Mouse (Mus musculus) heart, postnatal 0 days (tissue): Measurements from ENCODE around the gene Pacsin2. TPM values are rescaled to one million over a fixed set of nuclear protein-coding genes. Genes with fewer than 3 reads are reported as not detected.
A peak's percentile ranks its signal among the peaks of the same experiment; 100 is the strongest.

ENCODE experiments used
- ATAC-seq: fragments of 200-750 bp; cut with Nextera tagmentation; 2 replicates; pipeline ENCODE4 v1.8.0; 2017; ENCODE audit warnings: low read depth, moderate number of reproducible peaks, moderate library complexity; ENCODE audit not compliant: insufficient read depth
- DNase-seq: peaks from one replicate; pipeline ENCODE4 v3.0.0-alpha.2; 2016; ENCODE audit warnings: low spot score
- H3K27ac ChIP-seq: fragments of 300-500 bp; sonication (generic); 2 replicates; pipeline ENCODE4 v1.5.1; 2014; ENCODE audit warnings: low read depth, mild to moderate bottlenecking
- H3K27me3 ChIP-seq: fragments of 300-500 bp; sonication (generic); 2 replicates; pipeline ENCODE4 v1.6.1; 2014; ENCODE audit warnings: low read length, mixed read lengths; ENCODE audit not compliant: control insufficient read depth, insufficient read depth
- H3K36me3 ChIP-seq: fragments of 300-500 bp; sonication (generic); replicated peaks from 2 replicates; pipeline ENCODE4 v1.6.1; 2014; ENCODE audit warnings: low read length, mixed read lengths; ENCODE audit not compliant: control insufficient read depth, insufficient read depth
- H3K4me1 ChIP-seq: fragments of 300-500 bp; sonication (generic); 2 replicates; pipeline ENCODE4 v1.6.1; 2014; ENCODE audit warnings: antibody characterized with exemption; ENCODE audit not compliant: control insufficient read depth, insufficient read depth
- H3K4me2 ChIP-seq: fragments of 300-500 bp; sonication (generic); 2 replicates; pipeline ENCODE4 v1.6.1; 2014; ENCODE audit warnings: low read depth, mild to moderate bottlenecking, low read length, moderate library complexity
- H3K4me3 ChIP-seq: fragments of 300-500 bp; sonication (generic); 2 replicates; pipeline ENCODE4 v1.5.1; 2014; ENCODE audit warnings: low read depth, low read length
- H3K9ac ChIP-seq: fragments of 300-500 bp; sonication (generic); replicated peaks from 2 replicates; pipeline ENCODE4 v1.6.1; 2014; ENCODE audit warnings: low read depth, low read length, mixed read lengths
- H3K9me3 ChIP-seq: fragments of 300-500 bp; sonication (generic); replicated peaks from 2 replicates; pipeline ENCODE4 v1.6.1; 2016; ENCODE audit warnings: low read length; ENCODE audit not compliant: control insufficient read depth
- CTCF ChIP-seq: IDR thresholded peaks from 2 replicates; pipeline ENCODE4 v1.5.1; 2016; ENCODE audit warnings: antibody characterized with exemption, control low read depth, low read depth
- EP300 ChIP-seq: IDR thresholded peaks from 2 replicates; pipeline ENCODE4 v1.6.1; 2016; ENCODE audit warnings: antibody characterized with exemption, low read depth
- WGBS: fragments of 180-500 bp; shearing (Covaris S2); extraction: QIAGEN DNeasy Blood & Tissue Kit; methylation state at CpG from one replicate; pipeline ENCODE4 v1.1.7; 2014; 5-methylcytosine and 5-hydroxymethylcytosine counted together
- polyA plus RNA-seq: library from polyadenylated mRNA; unstranded; fragments of >200 nt; fragmentation: Nextera tagmentation; extraction: Ambion mirVana; gene quantifications from 2 replicates; pipeline ENCODE4 v1.2.1, GENCODE M21; 2015
- total RNA-seq: library from RNA; depleted of rRNA; stranded (reverse); fragments of >200 nt; gene quantifications from 2 replicates; pipeline ENCODE4 v1.2.3, GENCODE M21; 2014; ENCODE audit warnings: low replicate concordance

The Pacsin2 gene
- total and polyA plus RNA-seq, 2 experiments from 2014 or later, result 63.3 to 78.0 TPM

DNA sequence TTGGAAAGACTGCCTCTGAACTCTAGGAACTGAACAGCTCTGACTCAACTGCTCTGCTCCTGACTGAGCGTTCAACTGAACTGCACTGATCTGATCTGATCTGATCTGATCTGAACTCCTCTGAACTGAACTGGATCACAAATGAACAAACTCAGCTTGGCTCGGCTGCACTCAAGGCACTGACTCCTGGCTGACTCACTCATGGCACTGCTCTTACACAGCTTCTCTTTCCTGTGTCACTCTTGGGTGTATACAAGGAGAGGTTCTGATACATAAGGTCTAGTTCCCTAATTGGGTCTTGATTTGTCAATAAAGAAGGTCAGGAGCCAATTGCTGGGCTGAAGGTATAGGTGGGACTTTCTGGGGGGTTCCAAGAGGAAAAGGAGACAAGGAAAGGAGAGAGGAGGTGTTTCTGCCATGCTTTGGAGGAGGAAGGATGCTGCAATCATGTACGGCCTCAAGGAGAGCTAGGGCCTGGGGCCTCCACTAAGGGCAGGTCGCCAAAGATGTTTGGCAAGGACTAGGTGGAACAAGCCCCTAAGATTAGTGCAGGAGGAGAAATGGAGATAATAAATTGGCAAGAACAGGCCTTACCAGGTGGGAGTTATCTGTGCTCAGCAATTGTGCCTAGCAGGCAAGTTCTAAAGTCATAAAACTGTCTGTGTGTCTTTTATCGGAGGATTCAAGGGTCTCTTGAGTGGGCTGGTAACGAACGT lies 29.6 kb upstream of the Pacsin2 start:
- DNase-seq, result no peak
- Histone ChIP-seq H3K27ac (no peak overlapping the region), H3K4me2 (no peak overlapping the region), H3K4me3 (no peak overlapping the region), H3K9ac (no peak overlapping the region), H3K27me3 (no peaks in the 10 kb centered on the region), H3K36me3 (peaks cover 37% of the 10 kb centered on the region), H3K4me1 (no peaks in the 10 kb centered on the region), H3K9me3 (no peaks in the 10 kb centered on the region)
- 59% methylated on average over 7 of the region's 7 CpGs for WGBS
- TF ChIP-seq CTCF (no peak), EP300 (no peak)
- no peak for ATAC-seq

GRCm38 (mm10) chr15:83491891-83492290 lies 27.5 kb upstream of the Pacsin2 start:
- WGBS, result 52% methylated on average over 5 of the region's 5 CpGs
- Histone ChIP-seq H3K4me2 (no peak overlapping the region), H3K36me3 (peaks cover 21% of the 10 kb centered on the region), H3K9me3 (no peaks in the 10 kb centered on the region), H3K4me3 (no peak overlapping the region), H3K27me3 (no peaks in the 10 kb centered on the region), H3K4me1 (0 out of 2 replicates have a peak, but pooled peaks cover 6% of the 10 kb centered on the region), H3K9ac (no peak overlapping the region), H3K27ac (no peak overlapping the region)
- no peak for TF ChIP-seq EP300
- TF ChIP-seq CTCF, result no peak
- DNase-seq (no peak), ATAC-seq (no peak)

DNA sequence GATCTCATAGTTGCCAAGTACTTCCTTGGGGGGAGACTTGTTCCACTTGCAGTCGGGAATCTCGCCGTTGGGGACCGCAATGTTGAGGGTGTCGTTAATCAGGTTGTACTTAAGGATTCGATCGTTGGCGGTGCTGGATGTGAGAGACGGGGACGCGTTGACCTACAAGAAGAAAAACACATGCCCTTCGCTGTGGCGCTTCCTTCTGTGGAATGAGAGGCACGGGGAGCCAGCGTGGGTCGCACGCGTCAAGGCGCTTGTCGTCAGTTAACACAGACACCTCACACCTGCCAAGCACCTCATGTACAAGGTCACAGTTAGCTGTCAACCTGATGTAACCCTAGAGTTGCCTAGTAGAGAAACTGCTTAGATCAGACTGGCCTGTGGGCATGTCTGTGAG lies 25.1 kb upstream of the Pacsin2 start:
- Histone ChIP-seq H3K9me3 (no peaks in the 10 kb centered on the region), H3K36me3 (peaks cover 5% of the 10 kb centered on the region), H3K9ac (no peak overlapping the region), H3K4me3 (no peak overlapping the region), H3K4me1 (0 out of 2 replicates have a peak, but pooled peaks cover 6% of the 10 kb centered on the region), H3K27me3 (no peaks in the 10 kb centered on the region), H3K4me2 (no peak overlapping the region), H3K27ac (no peak overlapping the region)
- WGBS, result 44% methylated on average over 20 of the region's 20 CpGs
- DNase-seq (no peak), ATAC-seq (peak; percentile 34; the same call in 1 of the 2 replicates)
- TF ChIP-seq CTCF, result no peak
- TF ChIP-seq EP300, result no peak

GRCm38 (mm10) chr15:83487477-83488115 lies 23.2 kb upstream of the Pacsin2 start:
- Histone ChIP-seq H3K4me3 (no peak overlapping the region), H3K27me3 (no peaks in the 10 kb centered on the region)

GRCm38 (mm10) chr15:83484311-83484710 lies 19.9 kb upstream of the Pacsin2 start:
- DNase-seq (no peak), ATAC-seq (no peak)
- no peak overlapping the region for H3K4me2 ChIP-seq
- H3K36me3 ChIP-seq, result no peaks in the 10 kb centered on the region
- TF ChIP-seq EP300, result no peak
- H3K27me3 ChIP-seq, result no peaks in the 10 kb centered on the region
- 0 out of 2 replicates have a peak, but pooled peaks cover 6% of the 10 kb centered on the region for H3K4me1 ChIP-seq
- no peak overlapping the region for H3K27ac ChIP-seq
- H3K9ac ChIP-seq, result no peak overlapping the region
- WGBS, result 90% methylated on average over 10 of the region's 10 CpGs
- H3K4me3 ChIP-seq, result no peak overlapping the region
- H3K9me3 ChIP-seq, result no peaks in the 10 kb centered on the region

More at GRCm38 (mm10) chr15:83487477-83488115, 23.2 kb upstream of the Pacsin2 start:
- TF ChIP-seq CTCF, result peak; percentile 34
- TF ChIP-seq EP300, result no peak
- H3K36me3 ChIP-seq, result peaks cover 5% of the 10 kb centered on the region; the same call in 1 of the 2 replicates
- peak; percentile 74 for DNase-seq
- H3K4me1 ChIP-seq, result 0 out of 2 replicates have a peak, but pooled peaks cover 6% of the 10 kb centered on the region
- WGBS, result 34% methylated on average over 9 of the region's 9 CpGs
- peak; percentile 83 for ATAC-seq
- no peaks in the 10 kb centered on the region for H3K9me3 ChIP-seq
- H3K4me2 ChIP-seq, result no peak overlapping the region
- H3K9ac ChIP-seq, result no peak overlapping the region
- peak overlapping the region; percentile 71 for H3K27ac ChIP-seq
